In the genomic region with DNA sequence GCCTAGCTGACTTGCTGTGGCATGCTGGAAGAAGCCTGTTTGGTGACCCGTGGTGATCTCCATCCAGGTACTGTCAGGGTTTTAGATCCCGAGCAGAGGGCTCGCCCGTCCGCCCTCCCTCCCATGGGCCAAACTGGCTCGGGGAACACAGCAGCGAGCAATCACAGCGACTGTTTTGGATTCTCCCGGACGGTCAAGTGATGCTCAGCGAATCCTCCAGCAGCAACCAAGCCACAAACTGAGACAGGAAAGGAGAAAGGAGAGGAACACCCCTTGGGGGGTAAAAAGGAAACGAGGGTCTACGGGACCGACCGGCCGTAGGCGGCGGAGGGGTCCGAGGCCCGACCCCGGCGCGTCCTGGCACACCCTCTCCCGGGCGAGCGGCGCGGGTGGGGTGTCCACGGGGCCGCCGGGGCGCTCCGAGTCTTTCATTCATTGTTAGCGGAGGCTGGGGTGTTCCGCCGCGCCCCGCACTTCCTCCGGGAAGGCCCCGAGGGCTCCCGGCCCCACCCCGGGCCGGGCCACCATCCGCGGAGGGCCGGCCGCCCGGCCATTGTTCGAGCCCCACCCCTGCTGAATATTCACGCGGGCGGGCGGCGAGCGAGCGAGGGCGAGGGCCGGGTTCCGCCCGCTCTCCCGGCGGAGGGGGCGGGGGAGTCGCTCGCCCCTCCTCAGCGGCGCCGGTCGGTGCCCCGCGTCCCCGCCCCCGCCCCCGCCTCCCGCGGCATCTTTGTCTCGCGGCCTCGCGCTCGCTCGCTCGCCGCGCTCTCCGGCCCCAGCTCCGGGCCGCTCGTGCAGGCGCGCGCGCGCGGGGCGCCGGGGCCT, we compare ENCODE assay signal across 8 mouse cellular contexts. TPM values are rescaled to one million over a fixed set of nuclear protein-coding genes. Genes with fewer than 3 reads are reported as not detected.
DNase-seq lines count a peak whose midpoint lies in the region; ATAC-seq and TF ChIP-seq lines count a peak whose summit lies in the region.

TSS of gene Map4k4 (plus strand) at position 733 of the 825 bp plus-strand sequence.

- peak within 1 kb of the TSS; percentile 86 for H3K27ac ChIP-seq in ES-E14 (ENCODE audit: insufficient read depth, low read depth, low read length, poor library complexity, severe bottlenecking)

- no peak for DNase-seq in ES-E14 (ENCODE audit: low read depth, low spot score)
- peak; percentile 74 for DNase-seq in cerebellum, adult 8-10 months
- peak; percentile 52 for DNase-seq in forelimb bud, embryonic 11.5 days (ENCODE audit: low read depth, low spot score)
- peak; percentile 74 for DNase-seq in layer of hippocampus, adult 9-11 months
- peak; percentile 88 for DNase-seq in lung, postnatal 10 days
- DNase-seq in ovary, postnatal 14 days (ENCODE audit: low spot score): peak; percentile 56
- DNase-seq in thymus, postnatal 14 days: peak; percentile 83

- ATAC-seq in hematopoietic stem cell, adult 5-6 weeks (replicated peaks in 1 of 2; ENCODE audit: insufficient read depth in 1 of 2, low FRiP score in 2 of 2, low TSS enrichment in 1 of 2, low read depth in 1 of 2, poor library complexity in 2 of 2, severe bottlenecking in 2 of 2): peak in 1 of 2 experiments; percentile 34; a peak in 1 of 4 replicates

- H3K4me1 ChIP-seq in ES-E14 (ENCODE audit: control insufficient read depth in 2 of 2, insufficient read depth in 2 of 2, low read length in 2 of 2, poor library complexity in 1 of 2): peaks cover 5 to 8% of the 10 kb centered on the region in 2 experiments

- H3K9ac ChIP-seq in ES-E14 (ENCODE audit: insufficient read depth, low read depth, low read length, poor library complexity, severe bottlenecking): peak within 1 kb of the TSS; percentile 90

- H3K9me3 ChIP-seq in ES-E14 (ENCODE audit: control insufficient read depth, insufficient read depth, low read depth, low read length): no peaks in the 10 kb centered on the region

- no peaks in the 10 kb centered on the region; the same call in none of the 2 replicates for H3K36me3 ChIP-seq in ES-E14 (ENCODE audit: control insufficient read depth, insufficient read depth, low read length, poor library complexity, severe bottlenecking)

- peak within 1 kb of the TSS; percentile 85 to 97 for H3K4me3 ChIP-seq in ES-E14 (ENCODE audit: insufficient read depth in 1 of 2, low read depth in 1 of 2, low read length in 2 of 2, poor library complexity in 1 of 2, severe bottlenecking in 1 of 2)

- in situ Hi-C loops in ES-E14 (cut with MboI; ENCODE audit: low sequenced_read_pairs in 2 of 2, unreplicated experiment in 2 of 2): no loop called here

TF ChIP-seq in ES-E14, 5 proteins besides CTCF, POLR2A, EP300 and RAD21:
- no peak for TF ChIP-seq ZNF384 (IDR thresholded peaks at IDR 0.05; ENCODE audit: low read depth, low read length)
- TF ChIP-seq MAFK (IDR thresholded peaks at IDR 0.05; ENCODE audit: insufficient read depth, low read depth, low read length): no peak
- no peak for TF ChIP-seq CHD2 (IDR thresholded peaks at IDR 0.05; ENCODE audit: low read depth, low read length)
- TF ChIP-seq HCFC1 (IDR thresholded peaks at IDR 0.05; ENCODE audit: borderline replicate concordance, insufficient read depth, low read length): no peak; the same call in 1 of the 2 replicates
- TF ChIP-seq ZC3H11A (IDR thresholded peaks at IDR 0.05; ENCODE audit: borderline replicate concordance, low read depth, low read length): no peak

RNA-seq across cellular contexts. Expression of gene Map4k4, which starts in this region (rescaled TPM):
- 142 and 161 TPM in 2 replicates for total RNA-seq in ES-E14 (2012; rRNA removed)
- 222 and 231 TPM in 2 replicates for total RNA-seq in hematopoietic stem cell, adult 5-6 weeks (2017)
